Mouse (Mus musculus): Measurements from ENCODE around the gene Chp2. TPM values are rescaled to one million over a fixed set of nuclear protein-coding genes. Genes with fewer than 3 reads are reported as not detected.

Gene Chp2
- polyA plus RNA-seq, 1 experiment from 2014 or later, result not detected

DNA sequence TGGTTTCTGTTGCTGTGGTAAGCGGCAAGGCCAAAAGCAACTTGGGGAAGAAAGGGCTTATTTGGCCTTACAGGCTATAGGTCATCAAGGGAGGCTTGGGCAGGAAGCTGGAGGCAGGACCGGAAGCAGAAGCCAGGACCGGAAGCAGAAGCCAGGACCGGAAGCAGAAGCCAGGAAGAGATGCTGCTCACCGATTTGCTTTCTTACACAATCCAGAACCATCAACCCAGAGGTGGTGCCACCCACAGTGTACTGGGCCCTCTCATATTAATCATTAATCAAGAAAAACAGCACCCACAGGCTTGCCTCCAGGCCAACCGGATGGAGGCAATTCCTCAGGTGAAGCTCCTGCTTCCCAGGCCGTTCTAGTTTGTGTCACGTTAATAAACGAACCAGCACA lies 22.5 kb upstream of the Chp2 start:
- Histone ChIP-seq H3K4me1 (ENCODE audit: control insufficient read depth, insufficient read depth, low read length) (no peaks in the 10 kb centered on the region), H3K9me3 (ENCODE audit: control insufficient read depth, low read length) (no peaks in the 10 kb centered on the region), H3K9ac (ENCODE audit: low read length) (no peak overlapping the region), H3K27me3 (ENCODE audit: control insufficient read depth, insufficient read depth, low read length) (no peaks in the 10 kb centered on the region), H3K36me3 (ENCODE audit: control insufficient read depth, insufficient read depth, low read length) (no peaks in the 10 kb centered on the region), H3K4me3 (ENCODE audit: low read depth, low read length) (no peak overlapping the region), H3K4me2 (ENCODE audit: low read depth) (no peak overlapping the region), H3K27ac (ENCODE audit: low read depth, low read length) (no peak overlapping the region)
- ATAC-seq (ENCODE audit: insufficient read depth, low FRiP score, low TSS enrichment) (no peak), DNase-seq (ENCODE audit: low spot score) (no peak)
- WGBS, result 87% methylated on average over 9 of the region's 9 CpGs

DNA sequence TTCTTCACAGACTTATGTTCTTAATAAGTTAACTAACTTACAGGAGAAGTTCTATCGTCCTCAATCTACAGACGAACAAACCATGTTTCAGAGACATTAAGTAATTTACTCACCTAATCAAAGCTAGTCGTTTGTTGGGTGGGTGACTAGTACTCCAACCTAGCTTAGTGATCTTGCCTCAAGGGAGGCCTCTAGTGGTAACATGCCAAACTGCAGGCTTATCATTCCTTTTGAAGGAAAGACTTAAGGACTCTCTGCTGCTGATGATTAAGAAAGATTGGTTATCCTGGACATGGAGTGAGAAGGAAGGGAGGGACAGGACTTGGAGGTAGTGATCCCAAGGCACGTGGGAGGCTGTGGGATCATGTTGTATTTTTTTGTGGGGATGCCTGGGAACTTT lies 22.0 kb upstream of the Chp2 start:
- H3K27ac ChIP-seq (ENCODE audit: low read depth, low read length), result no peak overlapping the region
- no peak overlapping the region for H3K9ac ChIP-seq (ENCODE audit: low read length)
- H3K4me3 ChIP-seq (ENCODE audit: low read depth, low read length), result no peak overlapping the region
- H3K4me2 ChIP-seq (ENCODE audit: low read depth), result no peak overlapping the region
- ATAC-seq (ENCODE audit: insufficient read depth, low FRiP score, low TSS enrichment) (no peak), DNase-seq (ENCODE audit: low spot score) (peak; percentile 43)
- H3K27me3 ChIP-seq (ENCODE audit: control insufficient read depth, insufficient read depth, low read length), result no peaks in the 10 kb centered on the region
- H3K4me1 ChIP-seq (ENCODE audit: control insufficient read depth, insufficient read depth, low read length), result no peaks in the 10 kb centered on the region
- 35% methylated on average over 4 of the region's 4 CpGs for WGBS
- H3K36me3 ChIP-seq (ENCODE audit: control insufficient read depth, insufficient read depth, low read length), result no peaks in the 10 kb centered on the region
- no peaks in the 10 kb centered on the region for H3K9me3 ChIP-seq (ENCODE audit: control insufficient read depth, low read length)

DNA sequence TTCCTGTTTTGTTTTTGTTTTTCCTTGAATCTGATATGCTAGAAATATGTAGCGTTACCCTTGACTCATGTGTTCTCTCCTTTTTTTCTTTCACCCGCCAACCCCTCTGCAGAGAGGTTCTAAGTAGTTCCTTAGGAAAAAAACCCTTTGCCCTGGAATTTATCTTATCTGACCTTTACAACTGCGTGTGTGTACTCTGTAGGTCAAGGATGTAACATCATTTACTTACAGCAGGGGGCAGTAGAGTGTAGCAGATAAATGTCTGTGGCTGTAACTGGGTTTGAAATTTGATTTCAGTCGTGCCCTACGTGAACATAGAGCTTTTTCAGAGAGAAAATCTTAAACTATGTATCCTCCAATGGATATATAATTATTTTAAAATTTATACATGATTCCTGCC lies 20.0 kb upstream of the Chp2 start:
- no peak overlapping the region for H3K27ac ChIP-seq (ENCODE audit: low read depth, low read length)
- no peaks in the 10 kb centered on the region for H3K9me3 ChIP-seq (ENCODE audit: control insufficient read depth, low read length)
- ATAC-seq (ENCODE audit: insufficient read depth, low FRiP score, low TSS enrichment), result no peak
- no peak overlapping the region for H3K4me2 ChIP-seq (ENCODE audit: low read depth)
- no peak for DNase-seq (ENCODE audit: low spot score)
- WGBS, result 34% methylated on average over 5 of the region's 5 CpGs
- H3K27me3 ChIP-seq (ENCODE audit: control insufficient read depth, insufficient read depth, low read length), result no peaks in the 10 kb centered on the region
- no peak overlapping the region for H3K9ac ChIP-seq (ENCODE audit: low read length)
- H3K4me3 ChIP-seq (ENCODE audit: low read depth, low read length), result no peak overlapping the region
- no peaks in the 10 kb centered on the region for H3K36me3 ChIP-seq (ENCODE audit: control insufficient read depth, insufficient read depth, low read length)
- no peaks in the 10 kb centered on the region for H3K4me1 ChIP-seq (ENCODE audit: control insufficient read depth, insufficient read depth, low read length)

DNA sequence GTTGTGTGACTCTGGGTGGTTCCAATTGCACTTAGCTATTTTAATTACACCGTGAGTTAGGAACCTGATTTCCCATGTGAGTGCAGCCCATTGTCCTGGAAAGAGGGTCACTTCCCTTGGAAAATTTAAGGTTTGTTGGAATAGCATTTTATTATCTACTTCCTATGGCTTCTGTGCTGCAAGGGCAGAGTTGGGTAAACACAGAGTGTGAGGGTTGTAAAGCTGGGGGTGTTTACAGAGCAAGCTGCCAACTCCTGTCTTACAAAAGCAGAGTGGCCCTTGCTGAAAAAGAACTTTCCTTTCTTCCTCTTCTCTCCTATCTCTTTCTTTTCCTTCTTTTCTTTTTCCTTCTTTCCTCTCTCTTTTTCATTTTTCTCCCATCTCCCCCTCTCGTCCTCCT lies 15.4 kb upstream of the Chp2 start:
- Histone ChIP-seq H3K4me3 (ENCODE audit: low read depth, low read length) (no peak overlapping the region), H3K9me3 (ENCODE audit: control insufficient read depth, low read length) (no peaks in the 10 kb centered on the region), H3K27ac (ENCODE audit: low read depth, low read length) (no peak overlapping the region), H3K4me2 (ENCODE audit: low read depth) (no peak overlapping the region), H3K4me1 (ENCODE audit: control insufficient read depth, insufficient read depth, low read length) (no peaks in the 10 kb centered on the region), H3K36me3 (ENCODE audit: control insufficient read depth, insufficient read depth, low read length) (no peaks in the 10 kb centered on the region), H3K27me3 (ENCODE audit: control insufficient read depth, insufficient read depth, low read length) (no peaks in the 10 kb centered on the region), H3K9ac (ENCODE audit: low read length) (no peak overlapping the region)
- ATAC-seq (ENCODE audit: insufficient read depth, low FRiP score, low TSS enrichment) (no peak), DNase-seq (ENCODE audit: low spot score) (no peak)
- WGBS, result 34% methylated on average over 2 of the region's 2 CpGs

DNA sequence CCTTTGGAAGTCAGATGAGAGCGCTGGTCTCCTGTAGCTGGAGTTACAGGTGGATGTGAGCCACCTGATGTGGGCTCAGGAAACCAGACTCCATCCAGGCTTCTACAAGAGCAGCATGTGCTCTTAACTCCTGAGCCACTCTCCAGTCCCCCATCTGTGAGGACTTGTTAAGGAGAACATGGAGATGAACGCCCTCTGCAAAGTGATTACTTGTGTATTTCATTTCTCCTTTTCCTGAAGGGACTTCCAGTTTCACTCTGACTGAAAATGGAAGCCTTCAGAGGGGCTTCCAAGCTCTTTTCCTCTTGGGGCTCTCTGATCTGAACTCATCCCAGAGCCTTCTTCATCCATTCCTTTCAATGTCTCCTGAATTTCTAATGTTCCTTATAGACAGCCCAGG lies 13.2 kb upstream of the Chp2 start:
- DNase-seq (ENCODE audit: low spot score) (no peak), ATAC-seq (ENCODE audit: insufficient read depth, low FRiP score, low TSS enrichment) (no peak)
- H3K4me1 ChIP-seq (ENCODE audit: control insufficient read depth, insufficient read depth, low read length), result no peaks in the 10 kb centered on the region
- no peaks in the 10 kb centered on the region for H3K36me3 ChIP-seq (ENCODE audit: control insufficient read depth, insufficient read depth, low read length)
- H3K27me3 ChIP-seq (ENCODE audit: control insufficient read depth, insufficient read depth, low read length), result no peaks in the 10 kb centered on the region
- H3K27ac ChIP-seq (ENCODE audit: low read depth, low read length), result no peak overlapping the region
- H3K9me3 ChIP-seq (ENCODE audit: control insufficient read depth, low read length), result no peaks in the 10 kb centered on the region
- WGBS, result 81% methylated on average over 2 of the region's 2 CpGs
- no peak overlapping the region for H3K4me2 ChIP-seq (ENCODE audit: low read depth)
- H3K9ac ChIP-seq (ENCODE audit: low read length), result no peak overlapping the region
- no peak overlapping the region for H3K4me3 ChIP-seq (ENCODE audit: low read depth, low read length)

DNA sequence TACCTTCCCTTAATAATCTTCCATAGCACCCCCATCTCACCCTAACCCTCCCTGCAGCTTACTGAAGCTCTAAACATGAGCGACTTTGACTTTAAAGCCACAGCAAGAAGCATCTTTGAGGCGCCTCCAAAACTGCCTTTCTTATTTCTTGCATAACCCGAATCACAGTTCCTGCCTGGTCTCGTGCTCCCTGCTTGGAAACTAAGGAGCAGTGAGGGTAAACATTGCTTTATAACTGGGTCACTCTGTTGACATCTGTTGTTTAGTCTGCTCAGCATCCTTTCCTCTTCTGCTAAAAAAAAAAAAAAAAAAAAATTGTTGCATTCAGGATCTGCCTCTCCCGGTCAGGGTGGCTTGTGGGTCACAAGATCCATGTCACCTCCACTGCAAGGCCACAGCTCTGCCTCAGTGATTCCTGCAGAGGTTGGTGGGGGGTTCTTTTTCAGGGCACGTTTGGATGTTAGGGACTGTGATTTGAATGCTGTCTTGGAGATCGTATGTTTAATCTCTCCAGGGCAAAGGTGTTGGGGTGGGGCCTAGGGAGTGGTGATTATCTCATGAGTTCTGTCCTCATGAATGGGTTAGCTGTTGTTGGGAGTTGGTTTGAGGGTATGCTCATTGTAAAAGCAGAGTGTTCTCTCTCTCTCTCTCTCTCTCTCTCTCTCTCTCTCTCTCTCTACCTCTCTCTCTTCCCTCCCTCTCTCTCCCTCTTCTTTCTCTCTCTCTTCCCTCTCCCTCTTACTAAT lies 10.8 kb upstream of the Chp2 start:
- H3K9me3 ChIP-seq (ENCODE audit: control insufficient read depth, low read length), result no peaks in the 10 kb centered on the region
- H3K27ac ChIP-seq (ENCODE audit: low read depth, low read length), result no peak overlapping the region
- no peak overlapping the region for H3K9ac ChIP-seq (ENCODE audit: low read length)
- H3K4me2 ChIP-seq (ENCODE audit: low read depth), result no peak overlapping the region
- H3K4me1 ChIP-seq (ENCODE audit: control insufficient read depth, insufficient read depth, low read length), result no peaks in the 10 kb centered on the region
- H3K4me3 ChIP-seq (ENCODE audit: low read depth, low read length), result no peak overlapping the region
- WGBS, result 70% methylated on average over 7 of the region's 7 CpGs
- H3K36me3 ChIP-seq (ENCODE audit: control insufficient read depth, insufficient read depth, low read length), result no peaks in the 10 kb centered on the region
- H3K27me3 ChIP-seq (ENCODE audit: control insufficient read depth, insufficient read depth, low read length), result no peaks in the 10 kb centered on the region
- no peak for DNase-seq (ENCODE audit: low spot score)
- no peak for ATAC-seq (ENCODE audit: insufficient read depth, low FRiP score, low TSS enrichment)

DNA sequence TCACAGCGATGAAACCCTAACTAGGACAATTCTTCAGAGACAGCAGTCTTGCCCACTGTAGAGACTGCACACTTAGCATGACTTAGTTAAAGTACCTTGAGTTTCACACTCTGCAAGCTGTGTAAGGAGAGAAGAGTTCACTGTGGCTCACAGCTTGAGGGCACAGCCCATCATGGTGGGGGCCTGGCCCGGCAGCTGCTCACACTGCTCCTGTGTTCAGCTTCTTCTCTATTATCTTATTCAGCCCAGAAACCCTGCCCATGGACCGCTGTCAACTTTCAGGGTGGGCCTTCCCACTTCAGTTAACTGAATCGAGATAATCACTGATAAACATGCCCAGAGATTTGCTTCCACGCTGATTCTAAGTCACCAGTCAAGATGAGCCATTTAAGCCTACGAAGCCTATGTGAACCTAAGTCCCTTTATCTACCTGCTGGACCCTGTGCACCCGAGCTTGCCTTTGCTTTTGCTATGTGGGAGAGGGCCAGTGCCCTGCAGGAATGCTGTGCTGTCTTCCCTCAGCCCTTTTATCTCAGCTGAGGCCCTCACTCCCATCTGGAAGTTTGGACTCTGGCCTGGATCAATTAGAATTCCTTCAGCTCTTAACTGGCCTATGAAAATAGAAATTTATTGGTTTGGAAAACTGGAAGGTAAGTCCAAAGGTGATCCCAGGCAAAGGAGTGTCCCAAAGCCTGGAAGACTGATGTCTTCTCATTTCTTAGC lies 6.9 kb downstream of the Chp2 start:
- Histone ChIP-seq H3K27ac (ENCODE audit: low read depth, low read length) (no peak overlapping the region), H3K27me3 (ENCODE audit: control insufficient read depth, insufficient read depth, low read length) (no peaks in the 10 kb centered on the region), H3K4me3 (ENCODE audit: low read depth, low read length) (no peak overlapping the region), H3K36me3 (ENCODE audit: control insufficient read depth, insufficient read depth, low read length) (no peaks in the 10 kb centered on the region), H3K9me3 (ENCODE audit: control insufficient read depth, low read length) (no peaks in the 10 kb centered on the region), H3K4me2 (ENCODE audit: low read depth) (no peak overlapping the region), H3K4me1 (ENCODE audit: control insufficient read depth, insufficient read depth, low read length) (no peaks in the 10 kb centered on the region), H3K9ac (ENCODE audit: low read length) (no peak overlapping the region)
- WGBS, result 81% methylated on average over 7 of the region's 7 CpGs
- ATAC-seq (ENCODE audit: insufficient read depth, low FRiP score, low TSS enrichment), result no peak
- no peak for DNase-seq (ENCODE audit: low spot score)

DNA sequence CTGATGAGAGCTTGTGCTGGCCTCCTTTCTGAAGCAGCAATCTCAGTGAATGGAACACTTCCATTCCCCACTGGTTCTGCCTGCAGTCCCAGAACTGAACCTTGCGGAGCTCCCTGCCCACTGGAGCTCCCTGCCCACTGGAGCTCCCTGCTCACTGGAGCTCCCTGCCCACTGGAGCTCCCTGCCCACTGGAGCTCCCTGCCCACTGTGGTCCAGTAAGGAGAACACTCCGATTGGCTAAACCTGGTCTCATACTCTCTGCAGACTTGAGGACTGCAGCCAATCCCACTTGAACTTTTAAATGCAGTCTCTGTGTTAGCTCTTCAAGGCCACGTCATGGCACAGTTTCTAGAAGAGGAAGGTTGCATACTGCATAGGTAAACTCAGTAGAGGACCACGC lies 7.4 kb downstream of the Chp2 start:
- Histone ChIP-seq H3K9me3 (ENCODE audit: control insufficient read depth, low read length) (no peaks in the 10 kb centered on the region), H3K36me3 (ENCODE audit: control insufficient read depth, insufficient read depth, low read length) (no peaks in the 10 kb centered on the region), H3K4me2 (ENCODE audit: low read depth) (no peak overlapping the region), H3K4me3 (ENCODE audit: low read depth, low read length) (no peak overlapping the region), H3K27ac (ENCODE audit: low read depth, low read length) (no peak overlapping the region), H3K4me1 (ENCODE audit: control insufficient read depth, insufficient read depth, low read length) (no peaks in the 10 kb centered on the region), H3K9ac (ENCODE audit: low read length) (no peak overlapping the region), H3K27me3 (ENCODE audit: control insufficient read depth, insufficient read depth, low read length) (no peaks in the 10 kb centered on the region)
- DNase-seq (ENCODE audit: low spot score) (no peak), ATAC-seq (ENCODE audit: insufficient read depth, low FRiP score, low TSS enrichment) (no peak)
- 87% methylated on average over 4 of the region's 4 CpGs for WGBS

DNA sequence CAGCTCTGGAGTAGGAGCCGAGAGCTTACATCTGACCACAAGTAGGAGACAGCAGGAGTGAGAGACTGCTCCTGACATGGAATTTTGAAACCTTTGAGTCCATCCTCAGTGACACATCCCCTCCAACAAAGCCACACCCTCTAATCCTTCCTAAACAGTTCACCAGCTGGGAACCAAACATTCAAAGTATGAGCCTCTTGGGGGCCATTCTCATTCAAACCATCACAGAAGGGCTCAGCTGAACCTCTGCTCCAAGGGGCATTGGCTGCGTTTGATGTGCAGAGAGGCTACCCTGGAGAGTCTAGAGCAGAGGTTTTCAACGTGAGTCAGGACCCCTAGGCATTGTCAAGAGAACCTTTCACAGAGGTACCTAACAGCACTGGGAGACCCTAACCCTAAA lies 10.0 kb downstream of the Chp2 start:
- Histone ChIP-seq H3K27ac (ENCODE audit: low read depth, low read length) (no peak overlapping the region), H3K27me3 (ENCODE audit: control insufficient read depth, insufficient read depth, low read length) (no peaks in the 10 kb centered on the region), H3K4me1 (ENCODE audit: control insufficient read depth, insufficient read depth, low read length) (no peaks in the 10 kb centered on the region), H3K9ac (ENCODE audit: low read length) (no peak overlapping the region), H3K9me3 (ENCODE audit: control insufficient read depth, low read length) (no peaks in the 10 kb centered on the region), H3K4me3 (ENCODE audit: low read depth, low read length) (no peak overlapping the region), H3K4me2 (ENCODE audit: low read depth) (no peak overlapping the region), H3K36me3 (ENCODE audit: control insufficient read depth, insufficient read depth, low read length) (no peaks in the 10 kb centered on the region)
- ATAC-seq (ENCODE audit: insufficient read depth, low FRiP score, low TSS enrichment), result no peak
- DNase-seq (ENCODE audit: low spot score), result no peak
- WGBS, result 50% methylated on average over 3 of the region's 3 CpGs
